Mouse (Mus musculus): ENCODE results near the gene Aamdc.

Gene Aamdc

DNA sequence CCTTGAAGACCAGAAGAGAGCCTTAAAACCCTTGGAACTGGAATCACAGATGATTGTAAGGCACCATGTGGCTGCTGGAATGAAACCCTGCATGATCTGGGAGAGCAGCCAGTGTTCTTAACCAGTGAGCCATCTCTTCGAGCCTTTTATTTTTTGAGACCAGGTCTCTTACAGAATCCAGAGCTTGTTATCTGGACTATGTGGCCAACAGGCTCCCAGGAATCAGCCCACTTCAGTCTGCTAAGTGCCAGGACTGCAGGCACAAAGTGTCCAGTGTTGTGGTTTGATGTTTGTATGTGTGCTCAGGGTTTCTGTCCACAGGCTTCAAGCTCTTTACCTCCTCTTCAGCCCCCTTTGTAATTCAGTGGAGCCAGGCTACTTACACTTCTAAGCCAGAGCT, 64.5 kb downstream of the Aamdc start:
- DNase-seq (ENCODE audit: low read depth, low spot score), result no peak

DNA sequence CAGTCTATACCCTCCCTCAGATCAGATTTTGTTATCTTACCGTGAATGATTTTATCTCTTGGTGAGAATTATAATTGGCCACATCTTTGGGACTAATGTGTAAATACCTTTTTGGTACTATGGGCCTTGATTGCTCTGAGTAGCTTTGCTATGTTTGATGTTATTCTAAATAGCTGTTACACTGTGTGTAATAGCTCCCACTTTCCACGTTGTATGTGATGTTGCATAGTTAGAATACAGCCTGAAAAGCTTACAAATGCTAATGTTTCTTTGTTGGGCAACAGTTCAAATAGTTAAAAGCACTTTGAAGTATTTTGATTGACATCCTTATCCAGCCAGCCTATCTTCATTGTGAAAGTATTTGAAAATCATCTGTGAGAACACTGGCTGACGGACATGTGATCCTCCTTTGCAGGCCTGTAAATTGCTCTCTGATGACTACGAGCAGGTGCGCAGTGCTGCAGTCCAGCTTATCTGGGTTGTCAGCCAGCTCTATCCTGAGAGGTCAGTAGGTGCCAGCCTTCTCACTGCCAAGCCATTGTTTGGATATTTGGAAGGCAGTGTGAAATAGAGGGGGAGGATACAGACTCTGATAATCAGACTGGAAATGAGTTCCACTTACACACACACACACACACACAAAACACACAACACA, 78.6 kb downstream of the Aamdc start:
- DNase-seq (ENCODE audit: low read depth, low spot score), result no peak
